Mouse (Mus musculus) olfactory bulb, adult 2 months (tissue): Measurements from ENCODE around the gene Tsc22d1.

Experiments used
- CTCF ChIP-seq: fragments of 200-500 bp; IDR thresholded peaks from 2 replicates; pipeline ENCODE4 v1.5.1; 2012; ENCODE audit warnings: low read depth, mild to moderate bottlenecking, low read length, moderate library complexity; ENCODE audit not compliant: insufficient read depth
- POLR2A ChIP-seq: fragments of 200-500 bp; IDR thresholded peaks from 2 replicates; pipeline ENCODE4 v1.6.1; 2012; ENCODE audit warnings: mild to moderate bottlenecking, low read depth, low read length, moderate library complexity; ENCODE audit not compliant: insufficient read depth

DNA sequence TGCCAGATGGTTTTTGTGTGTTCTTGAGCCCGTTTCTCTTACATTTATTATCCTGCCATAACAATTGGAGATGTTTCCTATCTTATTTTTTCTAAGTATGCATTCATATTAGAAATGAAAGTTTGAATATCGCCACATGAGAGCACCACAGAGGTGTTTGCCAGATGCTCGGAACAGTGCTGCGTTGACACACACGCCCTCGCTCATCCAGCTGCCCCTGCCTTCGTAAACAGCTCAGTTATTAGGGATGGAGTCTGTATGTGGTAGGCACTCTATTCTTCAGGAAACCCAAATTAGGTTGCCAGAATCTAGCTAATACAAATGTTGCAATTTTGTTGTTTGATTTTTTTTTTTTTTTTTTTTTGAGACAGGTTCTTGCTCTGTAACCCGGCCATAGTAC is 18.1 kb downstream of the Tsc22d1 start:
- TF ChIP-seq POLR2A (no peak), CTCF (no peak)
